Mouse (Mus musculus) spleen, adult 2 months (tissue): ENCODE measurements around the gene Epdr1.

Experiments
- CTCF ChIP-seq: fragments of 200-500 bp; IDR thresholded peaks from 2 replicates; pipeline ENCODE4 v1.5.1; 2011; ENCODE audit warnings: mild to moderate bottlenecking, inconsistent platforms; ENCODE audit not compliant: insufficient read depth, insufficient read length, insufficient replicate concordance; ENCODE audit errors: extremely low read depth
- POLR2A ChIP-seq: fragments of 200-500 bp; IDR thresholded peaks from 2 replicates; pipeline ENCODE4 v1.6.1; 2011; ENCODE audit warnings: low read depth, low read length, inconsistent platforms

GRCm38 (mm10) chr13:19644225-19644624, 24.5 kb upstream of the Epdr1 start:
- no peak for TF ChIP-seq POLR2A
- TF ChIP-seq CTCF, result no peak
